Mouse (Mus musculus) CH12.LX (cell line): Measurements from ENCODE around the gene Ptdss2.

ENCODE experiments used
- CHD2 ChIP-seq: IDR thresholded peaks from 2 replicates; pipeline ENCODE4 v1.6.1; 2011; ENCODE audit warnings: low read length, improper control_type of control experiment
- CTCF ChIP-seq, 2 experiments: IDR thresholded peaks in 1 of 2; conservative IDR thresholded peaks in 1 of 2; 2 replicates each; pipeline ENCODE4 v1.5.1; 2011 to 2012; ENCODE audit warnings: low read depth in 2 of 2, low read length in 2 of 2, improper control_type of control experiment in 1 of 2, inconsistent platforms in 1 of 2, mild to moderate bottlenecking in 1 of 2, moderate library complexity in 1 of 2
- E2F4 ChIP-seq: IDR thresholded peaks from 2 replicates; pipeline ENCODE4 v1.6.1; 2011; ENCODE audit warnings: low read depth, low read length, improper control_type of control experiment; ENCODE audit not compliant: insufficient replicate concordance
- ELF1 ChIP-seq: IDR thresholded peaks from 2 replicates; pipeline ENCODE4 v1.6.1; 2014; ENCODE audit warnings: low read depth, mild to moderate bottlenecking, inconsistent platforms, low read length, improper control_type of control experiment
- EP300 ChIP-seq: IDR thresholded peaks from 2 replicates; pipeline ENCODE4 v1.6.1; 2011; ENCODE audit warnings: low read length, improper control_type of control experiment
- MAZ ChIP-seq: IDR thresholded peaks from 2 replicates; pipeline ENCODE4 v1.6.1; 2012; ENCODE audit warnings: low read depth, mild to moderate bottlenecking, inconsistent platforms, low read length, improper control_type of control experiment, moderate library complexity
- POLR2A ChIP-seq: IDR thresholded peaks from 2 replicates; pipeline ENCODE4 v1.6.1; 2011; ENCODE audit warnings: low read depth, mild to moderate bottlenecking, improper control_type of control experiment, low read length
- RAD21 ChIP-seq: IDR thresholded peaks from 2 replicates; pipeline ENCODE4 v1.6.1; 2011; ENCODE audit warnings: low read depth, mild to moderate bottlenecking, low read length, improper control_type of control experiment, moderate library complexity
- TBP ChIP-seq: conservative IDR thresholded peaks from 2 replicates; pipeline ENCODE4 v1.6.1; 2011; ENCODE audit warnings: low read depth, low read length, improper control_type of control experiment
- ZMIZ1 ChIP-seq: IDR thresholded peaks from 2 replicates; pipeline ENCODE4 v1.6.1; 2012; ENCODE audit warnings: low read depth, mild to moderate bottlenecking, inconsistent platforms, low read length, improper control_type of control experiment

DNA sequence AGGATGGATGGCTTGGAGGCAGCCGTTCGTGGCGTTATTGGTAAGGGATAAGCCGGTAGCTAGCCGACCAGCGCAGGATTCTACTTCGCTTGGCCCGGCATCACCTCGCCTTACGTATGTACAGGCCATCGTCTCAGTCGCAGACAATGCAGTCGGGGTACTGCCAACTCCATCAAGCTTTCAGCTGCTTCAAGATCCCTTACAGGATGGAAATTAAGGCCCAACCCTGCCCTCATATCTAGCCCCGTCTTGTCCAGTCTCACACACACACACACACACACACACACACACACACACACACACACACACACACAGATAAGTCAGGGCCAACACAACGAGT lies 1.3 kb downstream of the Ptdss2 start:
- TF ChIP-seq EP300: no peak
- no peak for TF ChIP-seq CTCF (conservative IDR thresholded peaks at IDR 0.05 in 1 of 2, IDR thresholded peaks at IDR 0.05 in 1 of 2; ENCODE audit: low read depth in 2 of 2, low read length in 2 of 2)
- TF ChIP-seq CHD2: no peak
- no peak for TF ChIP-seq TBP
- no peak for TF ChIP-seq POLR2A
- TF ChIP-seq ELF1: no peak
- no peak for TF ChIP-seq E2F4
- no peak for TF ChIP-seq RAD21
- TF ChIP-seq MAZ: no peak
- TF ChIP-seq ZMIZ1: no peak
